Mouse (Mus musculus): Measurements from ENCODE around the gene Fzd2. TPM values are rescaled to one million over a fixed set of nuclear protein-coding genes. Genes with fewer than 3 reads are reported as not detected.

The Fzd2 gene
- polyA plus RNA-seq, 1 experiment = 1.1 TPM

GRCm38 (mm10) chr11:102582016-102582610 is 22.1 kb upstream of the Fzd2 start:
- peaks cover 9% of the 10 kb centered on the region for H3K4me1 ChIP-seq (ENCODE audit: control insufficient read depth, insufficient read depth, low read length)
- H3K4me3 ChIP-seq (ENCODE audit: control insufficient read depth, low read depth, low read length) = no peak overlapping the region

GRCm38 (mm10) chr11:102582736-102583135 is 21.5 kb upstream of the Fzd2 start:
- no peaks in the 10 kb centered on the region for H3K36me3 ChIP-seq (ENCODE audit: control insufficient read depth, insufficient read depth, low read length)
- no peaks in the 10 kb centered on the region for H3K27me3 ChIP-seq (ENCODE audit: control insufficient read depth, insufficient read depth, low read length)
- peaks cover 5% of the 10 kb centered on the region for H3K4me1 ChIP-seq (ENCODE audit: control insufficient read depth, insufficient read depth, low read length)
- TF ChIP-seq POLR2A (IDR thresholded peaks at IDR 0.05; ENCODE audit: control insufficient read depth, low read depth, low read length) (no peak), CTCF (IDR thresholded peaks at IDR 0.05; ENCODE audit: control insufficient read depth, insufficient read depth, insufficient replicate concordance, low read depth, low read length) (no peak)
- no peak overlapping the region for H3K27ac ChIP-seq (ENCODE audit: control insufficient read depth, insufficient read depth, low read depth, low read length)
- H3K4me3 ChIP-seq (ENCODE audit: control insufficient read depth, low read depth, low read length) = no peak overlapping the region

More at GRCm38 (mm10) chr11:102582016-102582610, 22.1 kb upstream of the Fzd2 start:
- no peak for TF ChIP-seq POLR2A (IDR thresholded peaks at IDR 0.05; ENCODE audit: control insufficient read depth, low read depth, low read length)
- TF ChIP-seq CTCF (IDR thresholded peaks at IDR 0.05; ENCODE audit: control insufficient read depth, insufficient read depth, insufficient replicate concordance, low read depth, low read length) = no peak
- no peaks in the 10 kb centered on the region for H3K27me3 ChIP-seq (ENCODE audit: control insufficient read depth, insufficient read depth, low read length)
- H3K36me3 ChIP-seq (ENCODE audit: control insufficient read depth, insufficient read depth, low read length) = no peaks in the 10 kb centered on the region
- H3K27ac ChIP-seq (ENCODE audit: control insufficient read depth, insufficient read depth, low read depth, low read length) = no peak overlapping the region; the same call in 1 of the 2 replicates

DNA sequence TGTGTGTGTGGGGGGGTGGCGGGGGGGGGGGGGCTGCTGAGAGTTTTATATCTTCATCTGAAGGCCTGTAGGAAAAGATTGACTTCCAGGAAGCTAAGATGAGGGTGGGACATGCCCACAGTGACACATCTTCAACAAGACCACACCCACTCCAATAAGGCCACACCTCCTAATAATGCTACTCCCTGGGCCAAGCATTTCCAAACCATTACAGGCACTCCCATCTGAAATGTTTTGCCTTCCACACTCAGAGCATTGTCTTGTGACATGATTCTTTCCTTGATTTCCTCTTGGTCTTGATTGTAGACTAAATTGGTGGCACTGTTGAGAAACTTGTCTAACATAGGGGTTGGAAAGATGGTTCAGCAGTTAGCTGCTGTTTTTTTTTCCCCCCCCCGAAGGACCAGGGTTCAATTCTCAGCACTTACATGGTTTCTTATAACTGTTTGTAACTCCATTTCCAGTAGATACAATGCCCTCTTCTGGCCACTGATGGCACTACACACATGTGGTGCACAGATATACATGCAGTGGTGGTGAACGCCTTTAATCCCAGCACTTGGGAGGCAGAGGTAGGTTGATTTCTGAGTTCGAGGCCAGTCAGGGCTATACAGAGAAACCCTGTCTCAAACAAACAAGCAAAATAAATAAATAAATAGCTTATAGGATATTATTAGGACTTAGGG is 17.6 kb upstream of the Fzd2 start:
- Histone ChIP-seq H3K4me1 (ENCODE audit: control insufficient read depth, insufficient read depth, low read length) (0 out of 2 replicates have a peak, but pooled peaks cover 1% of the 10 kb centered on the region), H3K27ac (ENCODE audit: control insufficient read depth, insufficient read depth, low read depth, low read length) (no peak overlapping the region), H3K36me3 (ENCODE audit: control insufficient read depth, insufficient read depth, low read length) (no peaks in the 10 kb centered on the region), H3K4me3 (ENCODE audit: control insufficient read depth, low read depth, low read length) (no peak overlapping the region), H3K27me3 (ENCODE audit: control insufficient read depth, insufficient read depth, low read length) (no peaks in the 10 kb centered on the region)
- TF ChIP-seq POLR2A (IDR thresholded peaks at IDR 0.05; ENCODE audit: control insufficient read depth, low read depth, low read length) = no peak
- no peak for TF ChIP-seq CTCF (IDR thresholded peaks at IDR 0.05; ENCODE audit: control insufficient read depth, insufficient read depth, insufficient replicate concordance, low read depth, low read length)

DNA sequence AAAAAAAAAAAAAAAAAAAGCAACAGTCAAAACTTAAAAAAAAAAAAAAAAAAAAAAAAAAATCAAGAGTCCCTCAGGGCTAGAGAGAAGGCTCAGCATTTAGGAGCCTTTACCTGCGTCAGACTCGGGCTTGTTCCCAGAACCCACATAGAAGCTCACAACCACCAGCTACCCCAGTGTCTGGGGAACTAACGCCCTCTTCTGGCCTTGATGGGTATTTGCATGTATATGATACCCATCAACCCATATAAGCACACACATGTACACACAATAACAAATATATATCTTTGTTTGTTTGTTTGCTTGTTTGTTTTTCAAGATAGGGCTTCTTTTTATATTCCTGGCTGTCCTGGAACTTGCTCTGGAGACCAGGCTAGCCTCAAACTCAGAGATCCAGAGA is 16.6 kb upstream of the Fzd2 start:
- Histone ChIP-seq H3K4me1 (ENCODE audit: control insufficient read depth, insufficient read depth, low read length) (no peaks in the 10 kb centered on the region), H3K4me3 (ENCODE audit: control insufficient read depth, low read depth, low read length) (no peak overlapping the region), H3K27me3 (ENCODE audit: control insufficient read depth, insufficient read depth, low read length) (no peaks in the 10 kb centered on the region), H3K36me3 (ENCODE audit: control insufficient read depth, insufficient read depth, low read length) (no peaks in the 10 kb centered on the region), H3K27ac (ENCODE audit: control insufficient read depth, insufficient read depth, low read depth, low read length) (no peak overlapping the region)
- no peak for TF ChIP-seq POLR2A (IDR thresholded peaks at IDR 0.05; ENCODE audit: control insufficient read depth, low read depth, low read length)
- TF ChIP-seq CTCF (IDR thresholded peaks at IDR 0.05; ENCODE audit: control insufficient read depth, insufficient read depth, insufficient replicate concordance, low read depth, low read length) = peak; percentile 30; the same call in 1 of the 2 replicates

- no peak for TF ChIP-seq POLR2A (IDR thresholded peaks at IDR 0.05; ENCODE audit: control insufficient read depth, low read depth, low read length)
- TF ChIP-seq CTCF (IDR thresholded peaks at IDR 0.05; ENCODE audit: control insufficient read depth, insufficient read depth, insufficient replicate concordance, low read depth, low read length) = no peak
Observed at GRCm38 (mm10) chr11:102595341-102595820, 8.8 kb upstream of the Fzd2 start.

GRCm38 (mm10) chr11:102599912-102600311 is 4.3 kb upstream of the Fzd2 start:
- H3K27me3 ChIP-seq (ENCODE audit: control insufficient read depth, insufficient read depth, low read length) = peaks cover 5% of the 10 kb centered on the region; the same call in 1 of the 2 replicates
- peaks cover 13% of the 10 kb centered on the region for H3K4me1 ChIP-seq (ENCODE audit: control insufficient read depth, insufficient read depth, low read length)
- H3K36me3 ChIP-seq (ENCODE audit: control insufficient read depth, insufficient read depth, low read length) = no peaks in the 10 kb centered on the region
- TF ChIP-seq POLR2A (IDR thresholded peaks at IDR 0.05; ENCODE audit: control insufficient read depth, low read depth, low read length) (no peak), CTCF (IDR thresholded peaks at IDR 0.05; ENCODE audit: control insufficient read depth, insufficient read depth, insufficient replicate concordance, low read depth, low read length) (no peak)
- H3K4me3 ChIP-seq (ENCODE audit: control insufficient read depth, low read depth, low read length) = no peak overlapping the region
- H3K27ac ChIP-seq (ENCODE audit: control insufficient read depth, insufficient read depth, low read depth, low read length) = no peak overlapping the region

More at GRCm38 (mm10) chr11:102595341-102595820, 8.8 kb upstream of the Fzd2 start:
- Histone ChIP-seq H3K4me1 (ENCODE audit: control insufficient read depth, insufficient read depth, low read length) (peaks cover 4% of the 10 kb centered on the region), H3K27me3 (ENCODE audit: control insufficient read depth, insufficient read depth, low read length) (no peaks in the 10 kb centered on the region), H3K4me3 (ENCODE audit: control insufficient read depth, low read depth, low read length) (no peak overlapping the region), H3K36me3 (ENCODE audit: control insufficient read depth, insufficient read depth, low read length) (no peaks in the 10 kb centered on the region), H3K27ac (ENCODE audit: control insufficient read depth, insufficient read depth, low read depth, low read length) (no peak overlapping the region)

DNA sequence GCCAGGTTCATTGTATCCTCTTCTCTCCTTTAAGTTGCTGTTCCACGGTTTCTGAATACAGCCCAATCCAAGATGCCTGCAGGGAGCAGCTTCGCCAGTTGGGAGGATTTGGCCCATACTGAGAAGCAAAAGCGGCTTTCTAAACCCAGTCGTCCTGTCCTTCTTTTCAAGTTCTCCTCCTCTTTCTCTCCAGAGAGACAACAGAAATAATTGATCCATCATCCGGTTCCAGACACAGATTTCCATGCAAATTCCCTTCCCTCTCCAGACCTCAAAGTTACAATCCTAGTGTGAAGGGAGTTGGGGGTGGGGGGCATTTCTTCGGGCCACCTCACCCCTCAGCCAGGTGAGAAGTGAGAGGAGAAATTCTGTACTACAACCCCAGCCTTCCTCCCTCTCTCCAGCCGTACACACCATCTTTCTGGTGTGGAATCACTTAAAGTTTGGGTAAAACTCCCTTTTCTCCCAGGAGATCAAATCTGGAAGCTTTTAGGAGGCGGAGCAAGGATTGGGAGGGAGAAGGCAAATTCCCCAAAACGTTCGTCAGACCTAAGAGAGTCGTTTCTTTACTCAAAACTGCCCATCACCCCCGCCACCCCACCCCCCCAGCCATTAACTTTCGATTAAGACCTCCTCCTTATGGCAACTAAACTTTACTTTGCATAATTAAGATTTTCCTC is 1.2 kb upstream of the Fzd2 start:
- Histone ChIP-seq H3K36me3 (ENCODE audit: control insufficient read depth, insufficient read depth, low read length) (no peaks in the 10 kb centered on the region), H3K4me3 (ENCODE audit: control insufficient read depth, low read depth, low read length) (no peak overlapping the region), H3K4me1 (ENCODE audit: control insufficient read depth, insufficient read depth, low read length) (peaks cover 27% of the 10 kb centered on the region), H3K27ac (ENCODE audit: control insufficient read depth, insufficient read depth, low read depth, low read length) (peak overlapping the region; percentile 33; the same call in 1 of the 2 replicates), H3K27me3 (ENCODE audit: control insufficient read depth, insufficient read depth, low read length) (peaks cover 5% of the 10 kb centered on the region; the same call in 1 of the 2 replicates)
- TF ChIP-seq POLR2A (IDR thresholded peaks at IDR 0.05; ENCODE audit: control insufficient read depth, low read depth, low read length) = no peak
- TF ChIP-seq CTCF (IDR thresholded peaks at IDR 0.05; ENCODE audit: control insufficient read depth, insufficient read depth, insufficient replicate concordance, low read depth, low read length) = no peak

Measured in testis, adult 2 months (tissue).